Mouse (Mus musculus): ENCODE results near the gene Sla2. TPM values are rescaled to one million over a fixed set of nuclear protein-coding genes. Genes with fewer than 3 reads are reported as not detected.
"Not testable (repeated sequence)": the region's sequence is repeated elsewhere in the genome, so short reads cannot be mapped to it uniquely, and the experiment has no call there.

Gene Sla2
- polyA plus RNA-seq, 1 experiment from 2014 or later: 0.63 TPM

DNA sequence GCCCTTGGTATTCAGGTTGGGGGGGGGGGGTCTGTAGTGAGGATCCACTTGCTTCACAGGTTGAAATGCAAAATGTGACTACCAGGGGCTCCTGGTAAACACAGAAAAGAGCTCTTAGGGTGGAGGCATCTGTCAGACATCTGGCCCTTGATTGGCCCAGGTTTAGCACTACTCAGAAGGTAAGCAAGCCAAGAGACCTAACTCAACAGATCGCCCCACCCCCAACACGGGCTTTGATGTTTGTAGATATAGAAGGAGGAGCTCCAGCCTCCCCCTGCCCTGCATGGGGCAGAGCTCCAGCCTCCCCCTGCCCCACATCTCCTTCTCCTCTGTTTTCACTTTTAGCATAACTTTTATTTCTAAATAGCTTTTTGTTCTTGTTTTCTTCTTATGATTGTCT is 32.8 kb upstream of the Sla2 start:
- Histone ChIP-seq H3K4me1 (peaks cover 5% of the 10 kb centered on the region; the same call in 1 of the 2 replicates), H3K36me3 (no peaks in the 10 kb centered on the region), H3K27me3 (no peaks in the 10 kb centered on the region), H3K9me3 (no peaks in the 10 kb centered on the region), H3K27ac (no peak overlapping the region), H3K9ac (no peak overlapping the region), H3K4me3 (no peak overlapping the region), H3K4me2 (no peak overlapping the region)
- WGBS: 63% methylated on average over 2 of the region's 2 CpGs
- ATAC-seq (ENCODE audit: insufficient number of reproducible peaks, low FRiP score, low TSS enrichment, low read depth): no peak

DNA sequence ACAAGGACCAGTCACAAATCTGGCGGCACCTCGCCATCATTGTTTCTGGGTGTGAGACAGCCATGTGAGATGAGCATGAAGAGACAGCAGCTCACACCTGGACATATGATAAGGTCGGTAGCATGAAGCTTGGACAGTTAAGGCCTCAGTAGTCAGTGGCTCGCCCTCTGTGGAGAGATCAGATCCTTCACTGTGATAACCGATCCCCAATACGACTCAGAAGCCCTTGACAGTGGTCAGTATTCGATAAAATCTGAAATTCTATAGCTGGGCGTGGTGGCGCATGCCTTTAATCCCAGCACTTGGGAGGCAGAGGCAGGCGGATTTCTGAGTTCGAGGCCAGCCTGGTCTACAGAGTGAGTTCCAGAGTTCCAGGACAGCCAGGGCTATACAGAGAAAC is 32.2 kb upstream of the Sla2 start:
- not testable (repeated sequence) for H3K4me2 ChIP-seq; H3K27me3 ChIP-seq; H3K4me3 ChIP-seq; H3K4me1 ChIP-seq; H3K9me3 ChIP-seq; H3K36me3 ChIP-seq; H3K9ac ChIP-seq; H3K27ac ChIP-seq; ATAC-seq (ENCODE audit: insufficient number of reproducible peaks, low FRiP score, low TSS enrichment, low read depth)
- 89% methylated on average over 11 of the region's 11 CpGs for WGBS

DNA sequence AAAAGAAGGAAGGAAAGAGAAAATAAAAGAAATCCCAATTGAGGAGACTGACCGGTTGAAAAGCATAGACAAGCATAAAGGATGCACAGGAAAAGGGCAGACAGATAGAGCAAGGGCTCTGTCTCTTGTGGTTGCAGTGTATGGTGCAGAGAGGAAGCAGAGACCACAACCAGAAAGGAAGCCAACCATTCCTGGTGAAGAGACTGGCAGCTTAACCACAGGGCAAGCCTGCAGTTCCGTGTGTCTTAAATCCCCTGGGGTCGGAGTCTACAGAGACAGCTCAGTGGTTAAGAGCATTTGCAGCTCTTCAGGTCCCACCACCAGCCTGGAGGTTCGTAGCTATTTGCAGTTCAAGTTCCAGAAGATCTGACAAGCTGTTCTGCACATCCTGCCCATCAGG is 31.6 kb upstream of the Sla2 start:
- WGBS: 65% methylated on average over 4 of the region's 4 CpGs
- H3K27ac ChIP-seq: no peak overlapping the region
- H3K36me3 ChIP-seq: no peaks in the 10 kb centered on the region
- no peaks in the 10 kb centered on the region for H3K27me3 ChIP-seq
- no peaks in the 10 kb centered on the region for H3K9me3 ChIP-seq
- no peak overlapping the region for H3K9ac ChIP-seq
- no peak for ATAC-seq (ENCODE audit: insufficient number of reproducible peaks, low FRiP score, low TSS enrichment, low read depth)
- no peak overlapping the region for H3K4me2 ChIP-seq
- H3K4me1 ChIP-seq: no peaks in the 10 kb centered on the region
- H3K4me3 ChIP-seq: no peak overlapping the region

DNA sequence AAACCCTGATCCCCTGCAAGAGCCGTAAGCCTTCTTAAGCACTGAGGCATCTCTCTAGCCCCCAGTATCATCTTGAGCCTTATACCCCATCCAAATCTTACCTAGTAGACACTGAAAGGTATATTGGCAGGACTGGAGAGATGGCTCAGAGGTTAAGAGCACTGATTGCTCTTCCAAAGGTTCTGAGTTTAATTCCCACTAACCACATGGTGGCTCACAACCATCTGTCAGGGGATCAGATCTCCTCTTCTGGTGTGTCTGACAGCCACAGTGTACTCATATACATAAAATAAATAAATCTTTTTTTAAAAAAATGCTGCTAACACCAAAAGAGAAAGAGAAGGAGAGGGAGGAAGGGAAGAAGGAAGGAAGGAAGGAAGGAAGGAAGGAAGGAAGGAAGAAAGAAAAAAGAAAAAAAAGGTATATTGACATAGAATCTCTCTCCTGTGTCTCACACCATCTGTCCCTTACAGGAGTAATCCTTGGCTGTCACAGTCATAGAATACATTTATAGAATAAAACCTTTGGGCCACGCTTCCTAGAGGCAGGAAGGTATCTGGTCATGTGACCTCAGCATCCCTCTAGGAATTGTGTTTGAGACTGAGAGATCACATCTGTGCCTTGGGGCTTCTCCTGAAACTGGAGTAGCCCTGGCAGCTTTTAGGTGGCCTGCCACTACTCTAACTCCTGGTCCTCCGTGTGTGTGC is 29.6 kb upstream of the Sla2 start:
- no peak overlapping the region for H3K4me2 ChIP-seq
- no peak for ATAC-seq (ENCODE audit: insufficient number of reproducible peaks, low FRiP score, low TSS enrichment, low read depth)
- H3K9ac ChIP-seq: no peak overlapping the region
- no peaks in the 10 kb centered on the region for H3K27me3 ChIP-seq
- H3K36me3 ChIP-seq: no peaks in the 10 kb centered on the region
- no peaks in the 10 kb centered on the region for H3K4me1 ChIP-seq
- WGBS: 76% methylated on average over 3 of the region's 3 CpGs
- H3K27ac ChIP-seq: no peak overlapping the region
- no peak overlapping the region for H3K4me3 ChIP-seq
- no peaks in the 10 kb centered on the region for H3K9me3 ChIP-seq

DNA sequence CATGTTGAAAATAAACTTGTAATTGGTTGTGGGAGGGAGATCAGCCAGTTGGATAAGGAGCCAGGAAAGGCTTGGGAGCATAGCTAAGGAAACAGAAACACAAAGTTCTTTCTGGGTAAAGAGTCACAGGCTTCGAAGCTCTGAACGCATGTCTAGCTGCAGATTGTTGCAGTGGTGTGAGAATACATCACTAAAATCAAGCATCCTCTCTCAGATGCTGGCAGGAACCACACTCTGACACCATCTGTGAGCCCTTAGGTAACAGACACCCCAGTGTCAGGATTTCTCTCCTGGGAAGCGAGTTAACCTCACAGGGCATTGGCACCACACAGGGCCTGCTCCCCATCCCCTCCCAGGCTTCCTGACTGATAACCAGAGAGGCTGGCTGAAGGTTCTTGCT is 28.6 kb upstream of the Sla2 start:
- no peak overlapping the region for H3K27ac ChIP-seq
- 72% methylated on average over 3 of the region's 3 CpGs for WGBS
- H3K9ac ChIP-seq: no peak overlapping the region
- no peaks in the 10 kb centered on the region for H3K9me3 ChIP-seq
- H3K36me3 ChIP-seq: no peaks in the 10 kb centered on the region
- ATAC-seq (ENCODE audit: insufficient number of reproducible peaks, low FRiP score, low TSS enrichment, low read depth): no peak
- no peak overlapping the region for H3K4me3 ChIP-seq
- H3K27me3 ChIP-seq: no peaks in the 10 kb centered on the region
- no peaks in the 10 kb centered on the region for H3K4me1 ChIP-seq
- H3K4me2 ChIP-seq: no peak overlapping the region

DNA sequence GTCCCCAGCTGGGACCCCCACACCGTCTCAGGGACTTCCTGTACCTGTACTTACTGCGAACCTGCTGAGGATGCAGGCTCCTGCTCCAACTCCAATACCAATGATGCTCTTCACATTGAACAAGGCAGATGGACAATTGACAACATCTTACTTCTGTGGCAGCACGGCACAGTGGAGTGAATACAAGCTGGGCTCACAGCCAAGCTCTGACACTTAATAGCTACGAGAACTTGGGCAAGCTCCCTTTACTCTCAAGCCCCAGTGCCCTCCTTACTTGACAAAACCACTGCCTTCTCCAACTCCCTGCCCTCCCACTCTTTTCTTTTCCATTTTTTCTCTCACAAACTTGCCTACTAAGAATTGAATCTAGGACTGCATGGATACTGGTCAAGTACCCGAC is 26.2 kb upstream of the Sla2 start:
- ATAC-seq (ENCODE audit: insufficient number of reproducible peaks, low FRiP score, low TSS enrichment, low read depth): no peak
- Histone ChIP-seq H3K4me3 (no peak overlapping the region), H3K9me3 (no peaks in the 10 kb centered on the region), H3K9ac (no peak overlapping the region), H3K4me1 (no peaks in the 10 kb centered on the region), H3K36me3 (no peaks in the 10 kb centered on the region), H3K27ac (no peak overlapping the region), H3K4me2 (no peak overlapping the region), H3K27me3 (no peaks in the 10 kb centered on the region)
- 54% methylated on average over 5 of the region's 5 CpGs for WGBS

DNA sequence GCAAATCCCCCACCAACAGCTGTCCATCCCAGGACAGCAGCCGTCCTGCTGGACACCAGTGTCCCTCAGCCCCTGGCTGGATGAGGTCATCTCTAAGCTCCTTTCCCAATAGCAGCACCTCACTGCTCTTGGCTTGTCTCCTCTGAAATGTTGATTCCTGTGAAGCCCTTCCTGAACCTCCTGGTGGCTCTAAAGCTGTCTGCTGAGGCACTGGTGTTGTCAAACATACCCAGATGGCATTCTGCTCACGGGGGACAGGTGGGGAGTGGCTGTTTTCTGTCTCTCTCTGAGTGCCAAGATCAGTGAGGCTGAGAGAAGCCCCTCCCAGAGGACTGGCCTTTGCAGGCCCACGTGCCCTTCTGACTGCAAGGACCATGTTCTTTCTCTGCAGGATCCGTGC is 18.9 kb upstream of the Sla2 start:
- H3K4me1 ChIP-seq; H3K4me3 ChIP-seq; H3K36me3 ChIP-seq; H3K4me2 ChIP-seq; ATAC-seq (ENCODE audit: insufficient number of reproducible peaks, low FRiP score, low TSS enrichment, low read depth); H3K9me3 ChIP-seq; H3K27me3 ChIP-seq; H3K9ac ChIP-seq; H3K27ac ChIP-seq: not testable (repeated sequence)
- 27% methylated on average over 4 of the region's 4 CpGs for WGBS

DNA sequence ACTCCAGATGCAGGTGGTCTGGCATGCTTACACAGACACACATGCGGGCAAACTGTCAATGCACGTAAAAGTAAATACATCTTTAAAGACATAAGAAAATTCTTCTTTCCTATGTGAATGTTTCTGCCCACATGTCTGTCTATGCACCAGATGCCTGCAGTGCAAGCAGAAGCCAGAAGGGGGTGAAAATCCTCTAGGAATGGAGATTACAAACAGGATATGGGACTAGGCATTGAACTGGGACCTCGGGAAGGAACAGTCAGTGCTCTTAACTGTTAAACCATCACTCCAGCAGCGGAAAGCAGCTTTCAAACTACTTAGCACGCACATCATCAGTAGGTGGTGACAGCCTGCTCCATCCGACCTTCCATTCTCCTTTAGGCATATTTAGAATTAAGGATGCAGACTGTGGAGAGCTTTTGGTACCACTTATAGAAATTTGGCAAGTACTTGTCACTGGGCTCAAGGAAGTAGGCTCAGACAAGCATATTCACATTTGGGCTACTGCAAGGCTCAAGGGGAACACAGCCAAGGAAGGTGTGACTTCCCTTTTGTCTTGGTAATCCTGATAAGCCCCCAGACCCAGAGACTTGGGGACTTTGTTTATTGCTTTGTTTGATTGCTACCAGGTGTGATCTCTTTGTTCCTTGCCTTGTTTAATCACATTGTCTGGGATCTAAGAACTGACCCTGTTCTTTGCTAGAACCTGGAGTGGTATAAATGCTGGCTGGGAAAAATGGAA is 18.2 kb upstream of the Sla2 start:
- no peak for ATAC-seq (ENCODE audit: insufficient number of reproducible peaks, low FRiP score, low TSS enrichment, low read depth)

DNA sequence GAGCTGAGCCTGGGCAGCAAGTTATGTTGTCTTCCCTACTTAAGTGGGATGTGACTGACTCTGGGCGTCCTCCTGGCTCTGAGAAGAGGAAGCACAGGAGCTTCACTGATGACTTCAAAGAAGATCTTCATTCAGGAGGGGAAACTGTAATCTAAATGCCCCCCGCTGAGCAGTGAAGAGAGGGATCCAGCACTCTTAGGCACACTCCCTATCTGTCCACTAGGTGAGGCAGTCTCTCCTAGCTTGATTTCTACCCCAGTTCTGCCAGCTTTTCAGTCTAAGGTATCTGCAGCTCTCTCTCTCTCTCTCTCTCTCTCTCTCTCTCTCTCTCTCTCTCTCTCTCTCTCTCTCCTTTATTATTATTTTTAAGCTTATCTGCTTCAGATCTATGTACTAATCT is 16.4 kb upstream of the Sla2 start:
- Histone ChIP-seq H3K36me3 (no peaks in the 10 kb centered on the region), H3K27me3 (no peaks in the 10 kb centered on the region), H3K4me2 (no peak overlapping the region), H3K9ac (no peak overlapping the region), H3K4me1 (no peaks in the 10 kb centered on the region), H3K4me3 (no peak overlapping the region), H3K27ac (no peak overlapping the region), H3K9me3 (no peaks in the 10 kb centered on the region)
- ATAC-seq (ENCODE audit: insufficient number of reproducible peaks, low FRiP score, low TSS enrichment, low read depth): no peak
- 17% methylated on average over 2 of the region's 2 CpGs for WGBS

More for the DNA sequence above, 18.2 kb upstream of the Sla2 start:
- Histone ChIP-seq H3K9me3 (no peaks in the 10 kb centered on the region), H3K4me2 (no peak overlapping the region), H3K4me3 (no peak overlapping the region), H3K9ac (no peak overlapping the region), H3K27ac (no peak overlapping the region), H3K4me1 (no peaks in the 10 kb centered on the region), H3K36me3 (no peaks in the 10 kb centered on the region), H3K27me3 (no peaks in the 10 kb centered on the region)
- 17% methylated on average over 6 of the region's 6 CpGs for WGBS

DNA sequence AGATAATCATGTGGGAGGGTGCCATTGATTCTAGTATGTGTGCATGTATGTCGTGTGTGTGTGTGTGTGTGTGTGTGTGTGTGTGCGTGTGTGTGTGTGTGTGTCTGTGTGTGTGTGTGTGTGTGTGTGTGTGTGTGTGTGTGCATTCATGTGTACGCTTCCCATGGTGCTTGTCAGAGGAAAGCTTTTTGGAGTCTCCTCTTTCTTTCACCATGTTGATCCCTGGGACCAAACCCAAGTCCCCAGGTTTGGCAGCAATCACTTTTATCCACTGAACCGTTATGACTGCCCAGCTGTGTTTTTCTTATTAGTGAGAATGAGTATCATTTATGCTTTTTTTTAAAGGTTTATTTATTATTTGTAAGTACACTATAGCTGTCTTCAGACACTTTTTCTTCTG is 15.4 kb upstream of the Sla2 start:
- not testable (repeated sequence) for H3K27ac ChIP-seq; H3K4me1 ChIP-seq; H3K36me3 ChIP-seq; H3K4me3 ChIP-seq; H3K9ac ChIP-seq; ATAC-seq (ENCODE audit: insufficient number of reproducible peaks, low FRiP score, low TSS enrichment, low read depth); H3K27me3 ChIP-seq; H3K9me3 ChIP-seq; H3K4me2 ChIP-seq
- WGBS: 71% methylated on average over 3 of the region's 4 CpGs

DNA sequence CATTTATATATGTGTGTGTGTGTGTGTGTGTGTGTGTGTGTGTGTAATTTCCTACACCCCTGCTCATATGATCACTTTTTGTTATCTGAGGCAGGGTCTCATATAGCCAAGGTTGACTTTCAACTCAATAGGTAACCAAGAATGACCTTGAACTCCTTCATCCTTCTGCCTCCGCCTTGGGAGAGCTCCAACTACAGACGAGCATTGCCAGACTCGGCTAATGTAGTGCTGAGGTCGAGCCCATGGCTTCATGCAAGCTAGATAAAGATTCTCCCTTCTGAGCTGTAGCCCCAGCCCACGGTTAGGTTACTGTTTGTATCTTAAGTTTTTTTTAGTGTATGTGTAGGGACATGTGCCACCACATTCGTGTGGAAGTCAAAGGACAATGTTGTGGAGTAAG is 14.9 kb upstream of the Sla2 start:
- 74% methylated on average over 6 of the region's 6 CpGs for WGBS

DNA sequence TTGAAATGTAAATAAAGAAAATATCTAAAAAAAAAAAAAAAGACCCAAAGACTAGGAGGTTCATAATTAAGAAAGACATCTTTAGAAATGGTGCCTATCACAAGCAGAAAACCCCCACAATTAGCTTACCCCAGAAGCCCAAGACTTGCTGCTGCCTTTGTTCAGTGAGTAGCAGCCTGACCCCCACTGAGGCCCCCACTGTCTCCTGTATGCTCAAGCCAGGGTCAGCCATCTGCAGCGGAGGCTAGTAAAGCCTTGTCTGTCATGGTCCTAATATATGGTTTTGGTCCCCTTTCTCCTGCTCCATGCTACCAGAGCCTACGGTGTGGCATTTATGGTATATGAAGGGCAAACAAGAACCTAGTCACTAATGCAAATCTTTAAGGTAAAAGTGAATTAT is 14.4 kb upstream of the Sla2 start:
- Histone ChIP-seq H3K9me3 (no peaks in the 10 kb centered on the region), H3K4me2 (no peak overlapping the region), H3K4me3 (no peak overlapping the region), H3K9ac (no peak overlapping the region), H3K27ac (no peak overlapping the region), H3K36me3 (no peaks in the 10 kb centered on the region), H3K4me1 (no peaks in the 10 kb centered on the region), H3K27me3 (no peaks in the 10 kb centered on the region)
- 78% methylated on average over 2 of the region's 2 CpGs for WGBS
- no peak for ATAC-seq (ENCODE audit: insufficient number of reproducible peaks, low FRiP score, low TSS enrichment, low read depth)

More for the DNA sequence above, 14.9 kb upstream of the Sla2 start:
- H3K27me3 ChIP-seq: no peaks in the 10 kb centered on the region
- H3K4me3 ChIP-seq: no peak overlapping the region
- no peak overlapping the region for H3K4me2 ChIP-seq
- no peak overlapping the region for H3K27ac ChIP-seq
- no peaks in the 10 kb centered on the region for H3K9me3 ChIP-seq
- no peak overlapping the region for H3K9ac ChIP-seq
- no peaks in the 10 kb centered on the region for H3K4me1 ChIP-seq
- H3K36me3 ChIP-seq: no peaks in the 10 kb centered on the region
- ATAC-seq (ENCODE audit: insufficient number of reproducible peaks, low FRiP score, low TSS enrichment, low read depth): no peak
